Mouse (Mus musculus) CH12.LX (cell line): ENCODE data around the gene Lrrc8c. TPM values are rescaled to one million over a fixed set of nuclear protein-coding genes. Genes with fewer than 3 reads are reported as not detected.

Experiments used
- DNase-seq: peaks from one replicate; pipeline ENCODE4 v3.0.0-alpha.2; 2013; ENCODE audit errors: extremely low read depth
- H3K27ac ChIP-seq: 2 replicates; pipeline ENCODE4 v1.5.1; 2012; ENCODE audit warnings: low read depth, mild to moderate bottlenecking, control low read depth, moderate library complexity; ENCODE audit not compliant: insufficient read depth
- H3K27me3 ChIP-seq: replicated peaks from 2 replicates; pipeline ENCODE3; 2012; ENCODE audit warnings: inconsistent platforms
- H3K36me3 ChIP-seq, 2 experiments: replicated peaks in 1 of 2; 2 replicates each; pipeline versions ENCODE3 to v1.6.1; 2012; ENCODE audit warnings: inconsistent platforms in 1 of 2, low read length in 1 of 2, mild to moderate bottlenecking in 1 of 2, mixed read lengths in 1 of 2, moderate library complexity in 1 of 2; ENCODE audit not compliant: control insufficient read depth in 1 of 2, insufficient read depth in 1 of 2
- H3K4me1 ChIP-seq, 2 experiments: 2 replicates each; pipeline ENCODE4 v1.6.1; 2012; ENCODE audit warnings: inconsistent platforms in 1 of 2, moderate library complexity in 1 of 2; ENCODE audit not compliant: insufficient read depth in 2 of 2, control insufficient read depth in 1 of 2
- H3K4me2 ChIP-seq: 2 replicates; pipeline ENCODE4 v1.6.1; 2012; ENCODE audit warnings: low read depth, mild to moderate bottlenecking, control low read depth; ENCODE audit not compliant: poor library complexity, insufficient read depth, severe bottlenecking
- H3K4me3 ChIP-seq, 3 experiments: fragments of 150-350 bp in 1 of 3; sonication (generic) in 1 of 3; replicated peaks in 1 of 3; 2 replicates each; pipeline versions ENCODE3 to v1.5.1; 2011 to 2012; ENCODE audit warnings: low read depth in 2 of 3, low read length in 2 of 3, mild to moderate bottlenecking in 2 of 3, moderate library complexity in 2 of 3, control low read depth in 1 of 3, improper control_type of control experiment in 1 of 3, inconsistent platforms in 1 of 3, mixed read lengths in 1 of 3; ENCODE audit not compliant: poor library complexity in 1 of 3
- H3K79me2 ChIP-seq: replicated peaks from 2 replicates; pipeline ENCODE4 v1.6.1; 2012; ENCODE audit warnings: mild to moderate bottlenecking, moderate library complexity; ENCODE audit not compliant: control insufficient read depth, poor library complexity, insufficient read depth, severe bottlenecking; ENCODE audit errors: extremely low read depth
- H3K9ac ChIP-seq: 2 replicates; pipeline ENCODE4 v1.6.1; 2012; ENCODE audit warnings: low read depth, mild to moderate bottlenecking, control low read depth, moderate library complexity; ENCODE audit not compliant: insufficient read depth
- H3K9me3 ChIP-seq: replicated peaks from 2 replicates; pipeline ENCODE3; 2012; ENCODE audit warnings: low read length, inconsistent platforms, mixed read lengths
- BHLHE40 ChIP-seq: IDR thresholded peaks from 2 replicates; pipeline ENCODE4 v1.6.1; 2011; ENCODE audit warnings: mild to moderate bottlenecking, low read depth, low read length, improper control_type of control experiment
- EP300 ChIP-seq: IDR thresholded peaks from 2 replicates; pipeline ENCODE4 v1.6.1; 2011; ENCODE audit warnings: low read length, improper control_type of control experiment
- ETS1 ChIP-seq: conservative IDR thresholded peaks from 2 replicates; pipeline ENCODE4 v1.6.1; 2012; ENCODE audit warnings: low read depth, mild to moderate bottlenecking, inconsistent platforms, low read length, improper control_type of control experiment, moderate library complexity
- GABPA ChIP-seq: IDR thresholded peaks from 2 replicates; pipeline ENCODE4 v1.6.1; 2012; ENCODE audit warnings: low read depth, low read length, improper control_type of control experiment, inconsistent platforms; ENCODE audit not compliant: insufficient replicate concordance
- IRF4 ChIP-seq: IDR thresholded peaks from 2 replicates; pipeline ENCODE4 v1.6.1; 2014; ENCODE audit warnings: low read depth, mild to moderate bottlenecking, inconsistent platforms, low read length, improper control_type of control experiment
- JUND ChIP-seq: conservative IDR thresholded peaks from 2 replicates; pipeline ENCODE4 v1.6.1; 2011; ENCODE audit warnings: low read depth, low read length, improper control_type of control experiment
- MAFK ChIP-seq: IDR thresholded peaks from 2 replicates; pipeline ENCODE4 v1.6.1; 2011; ENCODE audit warnings: low read length, improper control_type of control experiment; ENCODE audit not compliant: insufficient replicate concordance
- MEF2A ChIP-seq: IDR thresholded peaks from 2 replicates; pipeline ENCODE4 v1.6.1; 2014; ENCODE audit warnings: low read depth, mild to moderate bottlenecking, inconsistent platforms, low read length, improper control_type of control experiment, borderline replicate concordance
- MXI1 ChIP-seq: IDR thresholded peaks from 2 replicates; pipeline ENCODE4 v1.6.1; 2011; ENCODE audit warnings: mild to moderate bottlenecking, low read depth, low read length, improper control_type of control experiment
- NELFE ChIP-seq: IDR thresholded peaks from 2 replicates; pipeline ENCODE4 v1.6.1; 2011; ENCODE audit warnings: low read depth, low read length, improper control_type of control experiment
- POLR2A ChIP-seq: IDR thresholded peaks from 2 replicates; pipeline ENCODE4 v1.6.1; 2011; ENCODE audit warnings: low read depth, mild to moderate bottlenecking, improper control_type of control experiment, low read length
- RAD21 ChIP-seq: IDR thresholded peaks from 2 replicates; pipeline ENCODE4 v1.6.1; 2011; ENCODE audit warnings: low read depth, mild to moderate bottlenecking, low read length, improper control_type of control experiment, moderate library complexity
- SIN3A ChIP-seq: IDR thresholded peaks from 2 replicates; pipeline ENCODE4 v1.6.1; 2012; ENCODE audit warnings: low read length, improper control_type of control experiment, inconsistent platforms
- USF1 ChIP-seq: IDR thresholded peaks from 2 replicates; pipeline ENCODE4 v1.6.1; 2014; ENCODE audit warnings: low read depth, mild to moderate bottlenecking, inconsistent platforms, low read length, improper control_type of control experiment
- USF2 ChIP-seq: conservative IDR thresholded peaks from 2 replicates; pipeline ENCODE4 v1.6.1; 2011; ENCODE audit warnings: low read depth, low read length, improper control_type of control experiment
- ZNF384 ChIP-seq: IDR thresholded peaks from 2 replicates; pipeline ENCODE4 v1.6.1; 2012; ENCODE audit warnings: low read depth, low read length, improper control_type of control experiment, inconsistent platforms
- dilution Hi-C: fragments of 300-500 bp; cut with MboI; formaldehyde crosslinking; loops from 2 replicates; pipeline ENCODE4 v1.14.3; 2020; ENCODE audit warnings: low sequenced_read_pairs; ENCODE audit not compliant: extremely low pct_unique_long_range_greater_than_20kb, extremely low pct_ligation_motif_present
- in situ Hi-C: fragments of 300-500 bp; cut with MboI; formaldehyde crosslinking; loops from 3 replicates; pipeline ENCODE4 v1.14.3; 2019; ENCODE audit warnings: low sequenced_read_pairs, low pct_ligation_motif_present, low pct_unique_long_range_greater_than_20kb, mixed read lengths
- polyA plus RNA-seq: library from polyadenylated mRNA; unstranded; fragments of >175 nt; gene quantifications from 2 replicates; pipeline ENCODE4 v1.2.1, GENCODE M21; 2012; ENCODE audit warnings: low read depth; ENCODE audit not compliant: insufficient read length
- total RNA-seq, 2 experiments: library from RNA; depleted of rRNA; stranded (reverse); fragments of 300-350 nt in 1 of 2; fragments of >200 nt in 1 of 2; gene quantifications; 2 replicates each; pipeline ENCODE4 v1.2.3; 2012 to 2014

Gene Lrrc8c
- total and polyA plus RNA-seq, 3 experiments = 3.3 to 10.3 (median 5.9) TPM

GRCm38 (mm10) chr5:105614682-105615434 lies 95.7 kb downstream of the Lrrc8c start:
- Histone ChIP-seq H3K4me2 (peak overlapping the region; percentile 83), H3K9me3 (no peaks in the 10 kb centered on the region), H3K4me3 (no peak overlapping the region), H3K27me3 (no peaks in the 10 kb centered on the region), H3K4me1 (peaks cover 3 to 36% of the 10 kb centered on the region in 2 experiments), H3K27ac (no peak overlapping the region), H3K79me2 (no peaks in the 10 kb centered on the region), H3K9ac (peak overlapping the region; percentile 4; the same call in 1 of the 2 replicates), H3K36me3 (peaks cover 0 to 4% of the 10 kb centered on the region in 2 experiments)
- dilution Hi-C loops = no loop called here
- DNase-seq = peak; percentile 44
- TF ChIP-seq BHLHE40 (peak; percentile 48), MEF2A (peak; percentile 93), RAD21 (no peak), JUND (0 out of 2 replicates have a peak, but pooled peaks have one; percentile 48), POLR2A (no peak), MXI1 (no peak), ZNF384 (peak; percentile 84), IRF4 (peak; percentile 84), USF2 (peak; percentile 50), ETS1 (peak; percentile 19), USF1 (peak; percentile 16; the same call in 1 of the 2 replicates), EP300 (peak; percentile 61; the same call in 1 of the 2 replicates)
- in situ Hi-C loops = no loop called here

DNA sequence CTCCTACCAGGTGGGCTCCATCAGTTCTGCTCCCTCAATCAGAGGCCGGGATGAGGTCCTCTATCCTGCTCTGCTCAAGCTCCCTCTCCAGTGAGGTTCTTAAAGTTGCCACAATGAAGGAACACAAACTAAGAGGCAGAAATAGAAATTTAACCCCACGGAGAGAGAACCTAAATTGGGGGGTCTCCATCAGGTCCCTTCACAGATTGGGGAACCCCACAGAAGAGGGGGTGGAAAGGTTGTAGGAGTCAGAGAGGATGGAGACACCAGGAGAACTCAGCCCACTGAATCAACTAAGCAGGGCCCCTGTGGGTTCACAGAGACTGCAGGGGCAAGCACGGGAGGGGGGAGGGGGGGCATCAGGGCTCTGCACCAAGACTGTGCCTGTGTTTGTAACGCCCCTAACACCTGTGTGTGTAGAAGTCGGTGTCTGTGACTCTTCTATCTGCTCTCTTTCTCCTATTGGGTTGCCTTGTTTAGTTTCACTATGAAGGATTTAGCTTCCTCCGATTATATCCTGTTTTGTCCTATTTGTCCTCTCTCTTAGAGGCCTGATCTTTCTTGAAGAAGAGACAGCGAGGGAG lies 96.8 kb downstream of the Lrrc8c start:
- Histone ChIP-seq H3K36me3 (peaks cover 0 to 3% of the 10 kb centered on the region in 2 experiments), H3K9me3 (no peaks in the 10 kb centered on the region), H3K4me1 (peaks cover 10 to 45% of the 10 kb centered on the region in 2 experiments), H3K27ac (no peak overlapping the region), H3K4me3 (peak overlapping the region in 1 of 3 experiments; percentile 9), H3K4me2 (peak overlapping the region; percentile 83), H3K27me3 (no peaks in the 10 kb centered on the region)
- peak; percentile 48 for DNase-seq
- dilution Hi-C loops = no loop called here
- TF ChIP-seq NELFE (no peak), USF2 (no peak), MXI1 (no peak), SIN3A (no peak), MAFK (no peak), USF1 (no peak), GABPA (no peak)
- TF ChIP-seq, all 38 proteins: peak for 0
- in situ Hi-C loops = no loop called here
- no peaks in the 10 kb centered on the region for H3K79me2 ChIP-seq
- H3K9ac ChIP-seq = peak overlapping the region; percentile 28
